Mouse (Mus musculus): ENCODE data around the gene Gm21739. TPM values are rescaled to one million over a fixed set of nuclear protein-coding genes. Genes with fewer than 3 reads are reported as not detected.
"Not testable (repeated sequence)": the region's sequence is repeated elsewhere in the genome, so short reads cannot be mapped to it uniquely, and the experiment has no call there.

Gm21739 gene
- polyA plus RNA-seq (2012; ENCODE audit: insufficient read depth, insufficient read length, low replicate concordance, missing spikeins), result not detected in 2 replicates

DNA sequence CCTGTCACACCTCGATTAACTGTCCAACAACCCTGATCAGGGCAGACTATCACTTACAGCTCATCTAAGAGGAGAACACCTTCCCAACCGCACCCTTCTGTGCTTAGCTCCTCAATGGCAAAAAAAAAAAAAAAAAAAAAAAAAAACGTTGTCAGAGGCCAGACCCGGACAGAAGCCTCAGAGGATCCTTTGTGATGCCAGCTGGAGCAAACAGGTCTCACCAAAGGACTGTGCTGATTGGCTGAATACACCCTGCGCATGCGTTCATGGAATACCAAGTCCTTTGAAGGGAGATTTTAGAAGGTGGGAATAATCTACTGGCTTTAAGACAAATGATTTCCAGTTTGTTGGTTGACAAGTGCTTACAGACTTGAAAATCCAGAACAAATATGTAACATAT, at the start of gene Gm21739:
Gm21739 (minus strand) TSS at position 101 of the 400 bp plus-strand sequence.
- H3K27ac ChIP-seq (ENCODE audit: insufficient read depth, low read depth, low read length); H3K4me3 ChIP-seq (ENCODE audit: insufficient read depth, low read depth, low read length); H3K4me1 ChIP-seq (ENCODE audit: control insufficient read depth, insufficient read depth, low read length): not testable (repeated sequence)
- WGBS, result no CpG with 5 or more reads among the region's 6 CpGs

Measured in olfactory bulb, adult 2 months (tissue).